Mouse (Mus musculus): ENCODE measurements around the gene Tm2d3.

GRCm38 (mm10) chr7:65713782-65714181 lies 22.8 kb downstream of the Tm2d3 start:
- TF ChIP-seq CTCF (IDR thresholded peaks at IDR 0.05; ENCODE audit: low read depth, low read length) (no peak), POLR2A (IDR thresholded peaks at IDR 0.05; ENCODE audit: extremely low read depth, insufficient read depth, low read length) (no peak)

All from liver, adult 2 months (tissue).